Mouse (Mus musculus) cortical plate, adult 2 months (tissue): ENCODE measurements around the gene 1700029I15Rik.

ENCODE experiments used
- CTCF ChIP-seq: fragments of 200-500 bp; IDR thresholded peaks from 2 replicates; pipeline ENCODE4 v1.5.1; 2011; ENCODE audit warnings: mild to moderate bottlenecking, control low read depth, low read length; ENCODE audit not compliant: insufficient read depth; ENCODE audit errors: extremely low read depth
- POLR2A ChIP-seq: fragments of 200-500 bp; IDR thresholded peaks from 2 replicates; pipeline ENCODE4 v1.6.1; 2011; ENCODE audit warnings: mild to moderate bottlenecking, low read length, control low read depth; ENCODE audit not compliant: insufficient read depth; ENCODE audit errors: extremely low read depth

DNA sequence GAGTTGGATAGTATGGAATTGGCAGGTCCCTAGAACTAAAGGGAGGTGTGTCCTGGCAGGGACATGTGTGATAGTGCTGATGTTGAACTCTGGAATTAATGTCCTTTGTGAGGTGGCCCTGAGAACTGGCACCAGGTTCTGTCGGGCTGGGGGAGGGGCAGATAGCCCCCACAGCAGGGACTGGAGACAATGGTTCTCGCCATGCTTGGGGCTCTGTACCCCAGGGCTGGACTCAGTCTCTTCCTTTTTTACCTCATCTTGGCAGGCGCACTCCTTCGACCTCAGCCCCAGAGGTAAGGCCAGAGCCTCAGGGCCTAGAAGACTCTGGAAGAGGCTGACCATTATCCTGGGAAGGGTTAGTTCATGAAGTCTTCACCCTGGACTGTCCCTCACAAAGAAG lies 421 bp downstream of the 1700029I15Rik start:
- TF ChIP-seq CTCF: no peak
- TF ChIP-seq POLR2A: no peak
